Mouse (Mus musculus) stomach, embryonic 16.5 days (tissue): ENCODE measurements around the gene Tmod1. TPM values are rescaled to one million over a fixed set of nuclear protein-coding genes. Genes with fewer than 3 reads are reported as not detected.

Source experiments
- ATAC-seq: fragments of 200-750 bp; cut with Nextera tagmentation; 2 replicates; pipeline ENCODE4 v1.8.0; 2017; ENCODE audit warnings: moderate number of reproducible peaks, moderate TSS enrichment; ENCODE audit not compliant: insufficient read depth, low FRiP score
- H3K27ac ChIP-seq: fragments of 300-500 bp; sonication (generic); 2 replicates; pipeline ENCODE4 v1.5.1; 2014; ENCODE audit warnings: low read length
- H3K27me3 ChIP-seq: fragments of 300-500 bp; sonication (generic); 2 replicates; pipeline ENCODE4 v1.6.1; 2014; ENCODE audit warnings: low read length, control low read depth, mixed read lengths; ENCODE audit not compliant: control insufficient read depth, insufficient read depth
- H3K36me3 ChIP-seq: fragments of 300-500 bp; sonication (generic); 2 replicates; pipeline ENCODE4 v1.6.1; 2014; ENCODE audit warnings: low read length; ENCODE audit not compliant: control insufficient read depth, insufficient read depth
- H3K4me1 ChIP-seq: fragments of 300-500 bp; sonication (generic); 2 replicates; pipeline ENCODE4 v1.6.1; 2014; ENCODE audit warnings: low read length, control low read depth, mixed read lengths; ENCODE audit not compliant: control insufficient read depth, insufficient read depth
- H3K4me2 ChIP-seq: fragments of 300-500 bp; sonication (generic); 2 replicates; pipeline ENCODE4 v1.6.1; 2014; ENCODE audit warnings: low read depth, low read length, mixed read lengths
- H3K4me3 ChIP-seq: fragments of 300-500 bp; sonication (generic); replicated peaks from 2 replicates; pipeline ENCODE4 v1.5.1; 2014; ENCODE audit warnings: mild to moderate bottlenecking, low read length
- H3K9ac ChIP-seq: fragments of 300-500 bp; sonication (generic); 2 replicates; pipeline ENCODE4 v1.6.1; 2014; ENCODE audit warnings: low read length
- H3K9me3 ChIP-seq: fragments of 300-500 bp; sonication (generic); replicated peaks from 2 replicates; pipeline ENCODE4 v1.6.1; 2016; ENCODE audit warnings: low read length, control low read depth; ENCODE audit not compliant: control insufficient read depth
- WGBS: fragments of 180-500 bp; shearing (Covaris S2); extraction: QIAGEN DNeasy Blood & Tissue Kit; methylation state at CpG from one replicate; pipeline ENCODE4 v1.1.7; 2014; 5-methylcytosine and 5-hydroxymethylcytosine counted together
- polyA plus RNA-seq: library from polyadenylated mRNA; unstranded; fragments of >200 nt; fragmentation: Nextera tagmentation; extraction: Ambion mirVana; gene quantifications from 2 replicates; pipeline ENCODE4 v1.2.1, GENCODE M21; 2015

Tmod1 gene
- polyA plus RNA-seq, 1 experiment from 2014 or later, result 16.2 TPM

DNA sequence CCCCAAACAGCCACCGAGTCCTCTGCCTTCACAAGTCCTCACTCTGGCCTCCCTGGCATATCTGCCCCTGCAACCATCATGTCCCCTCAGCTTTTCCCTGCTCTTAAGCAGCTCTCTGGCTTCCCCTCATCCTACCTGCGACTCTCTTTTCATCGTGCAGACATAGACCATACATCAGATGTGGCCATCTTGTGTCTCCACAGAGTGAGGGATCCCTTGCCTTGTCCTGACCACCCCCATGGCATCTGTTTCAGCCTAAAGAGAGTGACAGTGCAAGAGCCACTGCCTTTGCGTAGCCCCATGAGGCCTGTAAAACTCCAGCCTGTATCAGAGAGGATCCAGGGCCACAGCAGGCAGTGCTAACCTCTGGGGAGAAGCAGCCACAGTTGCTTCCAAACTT, 10.0 kb upstream of the Tmod1 start:
- no peaks in the 10 kb centered on the region for H3K27me3 ChIP-seq
- WGBS, result 73% methylated on average over 4 of the region's 4 CpGs
- no peak for ATAC-seq

GRCm38 (mm10) chr4:46029552-46029951, 9.2 kb upstream of the Tmod1 start:
- ATAC-seq, result no peak
- Histone ChIP-seq H3K4me1 (no peaks in the 10 kb centered on the region), H3K36me3 (no peaks in the 10 kb centered on the region), H3K27me3 (no peaks in the 10 kb centered on the region), H3K9me3 (no peaks in the 10 kb centered on the region), H3K4me2 (no peak overlapping the region), H3K27ac (no peak overlapping the region), H3K9ac (no peak overlapping the region), H3K4me3 (no peak overlapping the region)
- 50% methylated on average over 9 of the region's 9 CpGs for WGBS

More for the DNA sequence above, 10.0 kb upstream of the Tmod1 start:
- H3K36me3 ChIP-seq, result no peaks in the 10 kb centered on the region
- H3K9ac ChIP-seq, result no peak overlapping the region
- no peaks in the 10 kb centered on the region for H3K4me1 ChIP-seq
- no peak overlapping the region for H3K4me3 ChIP-seq
- no peaks in the 10 kb centered on the region for H3K9me3 ChIP-seq
- no peak overlapping the region for H3K4me2 ChIP-seq
- H3K27ac ChIP-seq, result no peak overlapping the region

- Histone ChIP-seq H3K9ac (no peak overlapping the region), H3K4me2 (no peak overlapping the region), H3K4me1 (no peaks in the 10 kb centered on the region), H3K36me3 (no peaks in the 10 kb centered on the region), H3K4me3 (no peak overlapping the region), H3K27ac (no peak overlapping the region), H3K9me3 (no peaks in the 10 kb centered on the region), H3K27me3 (peaks cover 2% of the 10 kb centered on the region)
- ATAC-seq, result no peak
- WGBS, result 50% methylated on average over 9 of the region's 9 CpGs
Observed at GRCm38 (mm10) chr4:46032448-46032847, 6.3 kb upstream of the Tmod1 start.

DNA sequence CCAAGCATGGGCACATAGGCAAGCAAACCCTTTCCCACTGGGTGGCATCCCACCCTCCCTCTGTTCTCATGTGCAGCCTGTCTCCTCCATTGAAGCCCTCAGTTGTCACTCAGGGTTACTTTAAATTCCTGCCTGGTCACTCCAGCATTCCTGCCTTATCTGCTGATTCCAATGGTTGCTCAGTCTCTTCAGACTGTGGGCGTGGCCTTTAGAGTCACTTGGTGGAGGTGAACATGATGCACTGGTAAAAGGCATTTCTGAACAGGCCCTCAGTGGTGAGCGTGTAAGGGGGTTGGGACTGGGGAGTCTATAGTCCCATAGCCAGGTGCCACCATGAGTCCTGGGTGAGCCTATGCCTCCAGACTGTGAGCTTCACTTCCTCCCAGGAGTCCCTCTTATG, 5.5 kb upstream of the Tmod1 start:
- ATAC-seq, result no peak
- Histone ChIP-seq H3K36me3 (no peaks in the 10 kb centered on the region), H3K9ac (no peak overlapping the region), H3K27me3 (peaks cover 10% of the 10 kb centered on the region), H3K4me1 (no peaks in the 10 kb centered on the region), H3K9me3 (no peaks in the 10 kb centered on the region), H3K27ac (no peak overlapping the region), H3K4me2 (no peak overlapping the region), H3K4me3 (no peak overlapping the region)
- 43% methylated on average over 2 of the region's 2 CpGs for WGBS

DNA sequence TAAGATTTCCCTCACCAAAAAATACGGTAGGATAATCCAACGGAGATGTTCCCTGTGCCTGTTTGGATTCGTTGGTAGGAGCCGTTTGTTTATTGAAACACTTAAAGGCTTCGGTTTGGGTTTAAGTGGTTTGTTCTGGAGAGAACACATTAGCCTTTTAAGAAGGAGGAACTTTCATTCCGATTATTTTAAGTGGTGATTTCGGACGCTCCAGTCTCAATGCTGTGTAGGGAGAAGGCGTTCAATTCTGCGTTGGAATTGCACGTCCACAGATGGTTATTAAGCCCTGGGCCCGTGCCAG, 194 bp upstream of the Tmod1 start:
- H3K4me1 ChIP-seq, result peaks cover 24% of the 10 kb centered on the region
- H3K4me2 ChIP-seq, result peak overlapping the region; percentile 98
- H3K27me3 ChIP-seq, result peaks cover 32% of the 10 kb centered on the region
- no peak overlapping the region for H3K27ac ChIP-seq
- 6% methylated on average over 12 of the region's 12 CpGs for WGBS
- H3K36me3 ChIP-seq, result no peaks in the 10 kb centered on the region
- H3K9me3 ChIP-seq, result no peaks in the 10 kb centered on the region
- H3K9ac ChIP-seq, result peak overlapping the region; percentile 74
- ATAC-seq, result no peak
- H3K4me3 ChIP-seq, result peak overlapping the region; percentile 66

GRCm38 (mm10) chr4:46039899-46040298, 1.2 kb downstream of the Tmod1 start:
- peak overlapping the region; percentile 66 for H3K4me3 ChIP-seq
- no peaks in the 10 kb centered on the region for H3K36me3 ChIP-seq
- H3K27ac ChIP-seq, result no peak overlapping the region
- H3K27me3 ChIP-seq, result peaks cover 32% of the 10 kb centered on the region
- no peaks in the 10 kb centered on the region for H3K9me3 ChIP-seq
- peak overlapping the region; percentile 74 for H3K9ac ChIP-seq
- 20% methylated on average over 6 of the region's 6 CpGs for WGBS
- H3K4me2 ChIP-seq, result peak overlapping the region; percentile 98
- no peak for ATAC-seq
- peaks cover 24% of the 10 kb centered on the region for H3K4me1 ChIP-seq

GRCm38 (mm10) chr4:46040594-46041192, 2.0 kb downstream of the Tmod1 start:
- 11% methylated on average over 9 of the region's 9 CpGs for WGBS
- Histone ChIP-seq H3K36me3 (no peaks in the 10 kb centered on the region), H3K27me3 (peaks cover 32% of the 10 kb centered on the region), H3K9me3 (no peaks in the 10 kb centered on the region), H3K27ac (no peak overlapping the region), H3K9ac (no peak overlapping the region), H3K4me3 (peak overlapping the region; percentile 14), H3K4me1 (peaks cover 24% of the 10 kb centered on the region), H3K4me2 (no peak overlapping the region)
- peak; percentile 72 for ATAC-seq

GRCm38 (mm10) chr4:46041761-46042504, 3.2 kb downstream of the Tmod1 start:
- H3K9ac ChIP-seq, result no peak overlapping the region
- ATAC-seq, result 0 out of 2 replicates have a peak, but pooled peaks have one; percentile 31
- H3K27me3 ChIP-seq, result peaks cover 32% of the 10 kb centered on the region
- no peak overlapping the region for H3K4me2 ChIP-seq
- H3K4me1 ChIP-seq, result peaks cover 24% of the 10 kb centered on the region
- H3K36me3 ChIP-seq, result no peaks in the 10 kb centered on the region
- H3K27ac ChIP-seq, result no peak overlapping the region
- 25% methylated on average over 7 of the region's 7 CpGs for WGBS
- H3K9me3 ChIP-seq, result no peaks in the 10 kb centered on the region
- no peak overlapping the region for H3K4me3 ChIP-seq

DNA sequence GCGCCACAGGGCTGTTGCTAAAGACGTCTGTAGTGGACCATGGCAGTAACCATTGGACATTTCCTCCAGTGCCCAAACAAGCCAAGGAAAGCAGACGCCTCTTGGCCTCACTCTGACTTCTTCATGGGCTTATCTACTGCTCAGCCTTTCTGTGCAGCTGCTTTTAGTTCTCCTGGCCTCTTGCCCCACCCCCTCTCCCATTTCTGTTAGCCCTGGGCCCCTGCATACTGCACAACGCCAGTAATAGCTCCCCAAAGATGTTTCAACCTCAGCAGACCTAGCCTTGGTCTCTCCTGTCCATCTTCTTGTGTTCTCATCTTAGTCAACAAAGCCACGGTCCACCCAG, 3.7 kb downstream of the Tmod1 start:
- Histone ChIP-seq H3K4me3 (no peak overlapping the region), H3K27ac (no peak overlapping the region), H3K9ac (no peak overlapping the region), H3K27me3 (peaks cover 30% of the 10 kb centered on the region), H3K36me3 (no peaks in the 10 kb centered on the region), H3K9me3 (no peaks in the 10 kb centered on the region), H3K4me2 (no peak overlapping the region), H3K4me1 (peaks cover 24% of the 10 kb centered on the region)
- ATAC-seq, result no peak
- 41% methylated on average over 5 of the region's 5 CpGs for WGBS
